Mouse (Mus musculus) liver, adult 2 months (tissue): ENCODE results near the gene 4933406M09Rik.

ENCODE experiments used
- CTCF ChIP-seq: fragments of 200-500 bp; IDR thresholded peaks from 2 replicates; pipeline ENCODE4 v1.5.1; 2011; ENCODE audit warnings: low read depth, low read length, control low read depth
- POLR2A ChIP-seq: fragments of 200-500 bp; IDR thresholded peaks from 2 replicates; pipeline ENCODE4 v1.6.1; 2011; ENCODE audit warnings: low read length, control low read depth; ENCODE audit not compliant: insufficient read depth; ENCODE audit errors: extremely low read depth

DNA sequence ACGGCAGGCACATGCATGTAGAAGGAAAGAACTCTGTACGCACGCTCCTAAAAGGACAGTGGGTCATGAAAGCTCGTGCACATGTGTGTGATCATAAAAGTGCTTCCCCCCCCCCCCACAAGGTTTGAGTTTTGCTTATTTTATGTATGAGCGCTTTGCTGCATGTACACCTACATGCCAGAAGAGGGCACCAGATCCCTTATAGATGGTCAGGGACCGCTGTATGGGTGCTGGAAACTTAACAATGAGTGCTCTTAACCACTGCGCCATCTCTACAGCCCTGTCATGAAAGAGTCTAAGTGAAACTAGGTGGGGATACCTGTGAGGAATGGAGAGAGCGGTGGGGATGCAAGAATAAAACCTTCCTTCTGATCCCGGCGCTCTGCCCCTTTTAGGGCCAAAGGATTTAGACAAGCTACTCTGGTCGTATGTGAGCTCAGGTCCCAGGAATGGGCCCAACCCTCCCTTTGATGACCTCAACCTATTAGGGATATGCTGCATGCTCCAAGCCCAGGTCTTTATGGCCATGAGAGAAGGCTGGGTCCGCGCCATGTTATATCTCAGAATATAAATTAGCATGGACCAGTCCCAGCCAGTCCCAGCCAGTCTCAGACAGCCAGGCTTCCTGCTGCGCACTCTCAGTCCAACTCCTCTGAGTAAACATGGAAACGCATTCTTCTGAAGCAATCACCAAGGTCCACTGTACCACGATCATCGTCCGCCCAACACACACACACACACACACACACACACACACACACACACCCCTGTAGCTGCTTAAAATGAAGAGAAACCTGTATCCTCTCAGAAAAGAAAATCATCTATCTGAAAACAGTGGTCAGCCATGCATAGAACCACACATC lies 45.8 kb upstream of the 4933406M09Rik start:
- no peak for TF ChIP-seq POLR2A
- no peak for TF ChIP-seq CTCF
